Mouse (Mus musculus): ENCODE data around the gene Dnaaf5. TPM values are rescaled to one million over a fixed set of nuclear protein-coding genes. Genes with fewer than 3 reads are reported as not detected.

Gene Dnaaf5
- 21.5 and 23.3 TPM in 2 replicates for total RNA-seq (2014; fragmentation: Nextera tagmentation)
- total RNA-seq (2017): 8.3 and 9.5 TPM in 2 replicates

DNA sequence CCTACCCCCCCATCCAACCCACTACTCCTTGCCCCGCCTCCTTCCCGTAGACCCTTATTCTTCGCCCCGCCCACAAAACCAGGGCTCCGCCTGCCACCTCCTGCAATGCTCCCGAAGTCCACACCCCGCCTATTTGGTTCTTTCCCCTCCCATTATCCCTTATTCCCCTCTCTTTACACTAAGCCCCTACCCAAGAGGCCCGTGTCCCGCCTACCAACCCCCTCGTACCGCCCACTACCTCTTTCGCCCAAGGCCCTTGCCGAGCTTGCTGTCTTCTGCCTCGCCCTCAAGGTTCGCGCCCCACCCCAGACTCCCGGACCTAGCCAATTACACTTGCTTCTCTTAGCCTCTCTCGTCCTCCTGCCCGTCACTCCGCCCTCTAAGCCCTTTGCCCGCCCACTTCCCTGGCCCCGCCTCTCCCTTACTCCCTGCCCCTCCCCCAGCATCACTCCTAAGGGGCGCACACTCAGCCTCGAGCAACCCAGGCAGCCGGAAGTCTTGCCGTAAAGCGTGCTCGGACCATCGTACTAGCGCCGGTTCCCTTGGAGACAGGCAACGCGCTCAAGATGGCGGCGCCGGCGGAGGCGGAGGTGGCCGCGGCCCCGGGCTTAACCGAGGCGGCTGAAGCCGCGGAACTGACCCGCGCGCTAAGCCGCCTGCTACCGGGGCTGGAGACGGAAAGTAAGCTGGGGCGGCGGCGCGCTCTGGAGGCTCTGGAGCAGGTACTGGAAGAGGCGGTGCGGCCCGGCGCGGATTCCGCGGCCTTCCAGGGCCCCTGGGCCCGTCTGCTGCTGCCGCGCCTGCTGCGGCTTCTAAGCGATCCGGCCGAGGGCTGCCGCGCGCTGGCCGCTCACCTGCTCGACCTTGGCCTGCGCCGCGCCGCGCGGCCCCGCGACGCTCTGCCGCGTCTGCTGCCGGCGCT is at the start of gene Dnaaf5, which contains the start of gene Prkar1b:
TSS of gene Dnaaf5 (plus strand) at position 543 of the 922 bp plus-strand sequence.
TSS of gene Prkar1b (minus strand) at position 321 of the 922 bp plus-strand sequence.
- ATAC-seq (replicated peaks; ENCODE audit: low FRiP score, low TSS enrichment, poor library complexity, severe bottlenecking): peak; percentile 94

DNA sequence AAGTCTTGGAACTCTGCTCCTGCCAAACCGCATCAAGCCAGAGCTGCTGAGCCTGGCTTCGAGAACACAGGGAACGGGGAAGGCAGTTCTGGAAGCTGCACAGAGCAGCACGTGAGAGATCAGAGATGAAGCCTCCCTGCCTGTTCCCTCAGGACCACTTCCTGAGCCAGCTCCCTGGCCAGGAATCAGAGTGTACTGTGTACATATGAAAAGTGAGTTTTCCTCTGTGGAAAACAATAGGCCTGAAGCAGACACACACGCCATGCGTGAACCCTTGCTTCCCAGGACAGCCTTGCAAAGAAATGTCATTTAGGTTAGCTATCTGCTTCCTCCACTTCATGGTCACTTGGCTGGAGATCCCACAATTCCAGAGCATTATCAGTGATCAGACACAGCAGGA is 48.2 kb upstream of the Dnaaf5 start:
- no peak for ATAC-seq (replicated peaks; ENCODE audit: low FRiP score, low TSS enrichment, poor library complexity, severe bottlenecking)

DNA sequence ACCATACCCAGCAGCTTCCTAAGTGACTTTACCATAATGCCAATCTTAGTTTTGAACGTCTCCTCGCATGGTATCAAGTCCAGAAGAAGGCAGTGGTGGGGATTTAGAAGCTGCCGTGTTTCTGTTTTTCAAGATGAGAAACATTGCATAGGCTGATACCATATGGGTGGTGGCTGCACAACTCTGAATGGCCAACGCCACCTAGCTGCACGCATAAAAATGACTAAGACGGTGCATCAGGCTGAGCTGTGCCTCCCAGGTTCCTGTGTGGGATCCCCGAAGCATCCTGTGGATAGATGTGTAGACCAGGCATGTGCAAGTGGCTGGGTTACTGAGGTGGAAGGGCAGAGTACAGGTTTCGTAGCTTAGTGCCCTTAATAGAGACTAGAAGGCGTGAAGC is 42.2 kb upstream of the Dnaaf5 start:
- ATAC-seq (replicated peaks; ENCODE audit: low FRiP score, low TSS enrichment, poor library complexity, severe bottlenecking): peak; percentile 83

DNA sequence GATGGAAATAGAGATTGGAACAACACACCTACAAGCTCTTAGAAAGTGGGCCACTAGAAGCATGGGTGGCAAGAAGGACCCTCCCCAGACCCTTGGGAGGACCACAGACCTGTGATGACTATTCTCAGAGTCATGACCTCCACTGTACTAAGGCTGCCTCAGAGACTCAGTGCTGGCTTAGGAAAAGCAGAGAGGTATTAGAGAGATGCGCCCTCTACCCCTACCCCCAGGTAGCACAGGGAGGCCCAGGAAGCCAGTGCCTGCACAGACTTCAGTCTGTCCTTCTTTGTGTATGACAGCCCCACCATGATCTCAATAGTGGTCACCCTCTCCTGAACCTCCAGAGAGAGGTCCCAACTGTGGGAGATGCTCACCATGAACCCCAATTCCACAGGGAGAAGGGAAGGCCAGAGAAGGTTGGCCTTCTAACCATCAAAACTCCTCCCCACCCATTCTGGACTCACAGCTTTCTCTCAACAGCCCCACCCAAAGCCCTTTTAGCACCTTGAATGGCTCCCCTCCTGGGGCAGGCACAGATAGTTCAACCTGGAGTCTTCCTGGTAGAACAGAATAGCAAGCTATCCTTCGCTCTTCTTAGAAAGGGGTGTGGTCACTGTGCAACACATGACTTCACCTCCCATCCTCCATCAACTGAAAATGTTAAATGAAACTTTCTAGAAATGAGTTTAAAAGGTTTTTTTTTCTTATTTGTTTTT is 39.7 kb upstream of the Dnaaf5 start:
- no peak for ATAC-seq (replicated peaks; ENCODE audit: low FRiP score, low TSS enrichment, poor library complexity, severe bottlenecking)

DNA sequence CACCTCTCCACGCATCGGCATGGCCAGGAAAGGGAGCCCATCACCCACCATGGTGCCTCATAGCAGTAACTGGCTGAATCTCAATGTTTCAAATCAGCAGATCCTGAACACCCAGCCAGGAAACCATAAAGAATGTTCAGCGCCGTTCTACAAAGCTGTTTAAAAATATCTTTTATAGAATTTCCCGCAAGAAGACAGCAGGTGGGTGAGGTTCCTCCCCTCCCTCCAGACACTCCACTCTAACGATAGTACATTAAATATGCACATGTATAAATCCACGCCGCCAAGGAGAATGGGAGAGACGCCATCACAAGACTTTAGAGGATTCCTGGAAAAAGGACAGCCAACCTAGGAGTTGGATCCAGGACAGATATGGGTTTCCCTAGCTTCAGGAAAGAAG is 38.0 kb upstream of the Dnaaf5 start:
- no peak for ATAC-seq (replicated peaks; ENCODE audit: low FRiP score, low TSS enrichment, poor library complexity, severe bottlenecking)

DNA sequence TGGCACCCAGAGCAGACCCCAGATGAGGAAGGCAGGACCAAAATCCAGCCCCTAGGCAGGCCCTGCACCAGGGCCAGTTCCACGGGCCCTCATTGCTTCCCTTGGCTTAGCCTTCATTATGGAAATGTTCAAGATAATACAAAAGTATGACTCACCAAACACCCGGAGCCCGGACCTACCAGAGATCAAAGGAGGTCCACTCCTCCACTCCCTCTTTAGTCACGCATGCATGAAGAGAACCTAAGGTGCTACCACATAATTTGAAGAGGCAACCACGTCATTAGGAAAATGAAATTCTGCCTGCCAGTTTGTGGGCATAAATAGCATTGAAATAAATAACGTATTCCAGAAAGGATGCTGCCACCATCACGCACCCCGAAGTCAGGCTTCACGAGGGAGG is 37.6 kb upstream of the Dnaaf5 start:
- no peak for ATAC-seq (replicated peaks; ENCODE audit: low FRiP score, low TSS enrichment, poor library complexity, severe bottlenecking)

DNA sequence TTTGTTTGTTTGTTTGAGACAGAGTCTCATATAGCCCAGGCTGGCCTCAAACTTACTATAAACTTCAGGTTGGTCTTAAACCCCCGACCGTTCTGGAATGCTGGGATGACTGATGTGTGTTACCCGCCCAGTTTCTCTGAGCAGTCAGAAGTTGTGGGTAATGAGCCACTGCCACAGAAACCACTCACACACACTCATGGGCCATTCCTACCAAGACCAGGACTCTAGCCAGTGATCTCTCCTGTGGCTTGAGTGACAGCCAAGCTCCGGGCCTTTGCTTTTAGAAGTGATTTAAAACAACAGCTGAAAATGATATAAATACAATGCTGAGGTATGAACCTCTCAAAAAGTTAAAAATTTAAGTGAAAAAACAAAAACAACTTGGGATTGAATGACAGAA is 35.1 kb upstream of the Dnaaf5 start:
- ATAC-seq (replicated peaks; ENCODE audit: low FRiP score, low TSS enrichment, poor library complexity, severe bottlenecking): no peak

DNA sequence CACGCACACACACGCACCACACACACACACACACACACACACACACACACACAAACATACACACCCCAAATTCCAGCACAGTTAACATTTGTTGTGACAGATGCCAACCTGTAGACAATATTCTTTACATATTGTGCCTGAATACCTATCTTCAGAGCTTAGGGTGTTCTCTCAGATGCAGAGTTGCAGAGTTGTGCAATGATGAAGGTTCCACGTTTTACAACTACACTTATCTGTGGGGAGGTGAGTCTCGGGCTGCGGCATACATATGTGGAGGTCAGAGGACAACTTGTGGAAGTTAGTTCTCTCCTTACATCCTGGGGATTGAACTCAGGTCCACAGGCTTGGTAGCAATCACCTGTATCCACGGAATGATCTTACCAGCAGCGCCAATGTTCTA is 34.5 kb upstream of the Dnaaf5 start:
- ATAC-seq (replicated peaks; ENCODE audit: low FRiP score, low TSS enrichment, poor library complexity, severe bottlenecking): no peak

DNA sequence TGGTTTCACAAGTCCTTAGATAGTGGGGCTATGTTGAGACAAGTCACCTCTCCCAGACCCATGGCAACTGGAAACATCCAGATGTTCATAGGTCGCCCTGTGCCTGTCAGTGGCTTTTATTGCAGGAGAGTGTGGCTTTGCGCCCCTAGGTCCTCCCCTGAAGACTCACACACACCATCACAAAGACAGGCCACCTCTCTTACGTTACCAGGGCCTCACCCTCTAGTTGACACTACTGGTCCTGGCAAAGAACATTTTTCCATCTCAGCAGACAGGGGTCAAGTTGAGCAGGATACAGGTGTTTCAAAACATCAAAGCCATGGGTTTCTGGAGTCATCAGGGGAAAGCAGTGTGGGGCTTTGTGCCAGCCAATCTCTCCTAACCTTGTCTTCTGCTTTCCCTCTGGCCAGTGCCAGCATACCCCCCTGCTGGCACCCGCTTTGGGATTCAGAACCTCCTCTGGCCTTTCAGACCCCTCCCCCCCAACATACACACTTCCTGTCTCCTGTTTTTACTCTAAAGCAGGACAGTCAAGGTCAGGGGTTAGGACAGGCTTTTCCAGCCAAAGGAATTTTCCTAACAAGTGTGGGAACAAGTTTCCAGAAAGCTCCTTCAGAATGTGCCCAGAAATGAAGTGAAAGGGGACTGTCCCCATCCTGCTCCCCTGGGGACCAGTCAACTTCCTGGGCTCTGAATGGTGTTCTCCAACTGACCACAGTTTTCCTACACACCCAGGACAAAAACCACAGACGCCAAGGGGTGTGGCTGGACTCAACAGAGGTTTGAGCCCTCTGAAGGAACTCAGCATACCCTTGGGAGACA is 31.7 kb upstream of the Dnaaf5 start:
- no peak for ATAC-seq (replicated peaks; ENCODE audit: low FRiP score, low TSS enrichment, poor library complexity, severe bottlenecking)

DNA sequence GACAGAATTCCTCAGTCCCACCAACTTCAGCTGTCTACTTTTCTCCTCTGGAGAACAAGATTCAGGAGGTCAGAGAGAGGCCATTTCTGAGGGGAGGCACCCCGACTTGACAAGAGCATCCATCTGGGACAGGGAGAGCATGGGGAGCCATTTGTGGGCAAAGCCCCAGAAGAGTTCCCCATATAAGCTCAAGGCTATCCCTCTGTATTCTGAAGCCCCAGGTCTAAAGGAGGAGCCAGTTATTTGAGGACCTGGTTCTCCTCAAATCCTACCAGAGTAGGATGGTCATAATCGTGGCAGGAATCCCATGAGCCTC is 31.1 kb upstream of the Dnaaf5 start:
- ATAC-seq (replicated peaks; ENCODE audit: low FRiP score, low TSS enrichment, poor library complexity, severe bottlenecking): no peak

DNA sequence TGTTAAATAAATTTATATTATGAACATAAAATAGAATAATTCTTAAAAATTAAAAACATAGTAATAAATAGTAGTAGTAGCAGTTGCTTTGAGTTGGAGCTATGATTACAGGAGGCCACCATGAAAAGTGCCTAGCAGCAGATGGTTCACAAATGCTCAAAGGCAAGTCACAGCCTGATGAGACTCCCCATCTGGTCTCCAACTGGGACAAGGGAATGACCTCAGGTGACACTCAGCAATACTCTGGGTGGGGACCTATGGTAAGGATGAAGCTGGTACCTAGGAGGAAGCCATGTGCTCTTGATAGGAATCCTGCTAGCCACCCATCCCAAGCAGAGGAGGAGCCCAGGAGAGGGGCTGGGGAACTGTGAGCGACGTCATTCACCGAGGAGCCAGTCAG is 24.3 kb upstream of the Dnaaf5 start:
- no peak for ATAC-seq (replicated peaks; ENCODE audit: low FRiP score, low TSS enrichment, poor library complexity, severe bottlenecking)

DNA sequence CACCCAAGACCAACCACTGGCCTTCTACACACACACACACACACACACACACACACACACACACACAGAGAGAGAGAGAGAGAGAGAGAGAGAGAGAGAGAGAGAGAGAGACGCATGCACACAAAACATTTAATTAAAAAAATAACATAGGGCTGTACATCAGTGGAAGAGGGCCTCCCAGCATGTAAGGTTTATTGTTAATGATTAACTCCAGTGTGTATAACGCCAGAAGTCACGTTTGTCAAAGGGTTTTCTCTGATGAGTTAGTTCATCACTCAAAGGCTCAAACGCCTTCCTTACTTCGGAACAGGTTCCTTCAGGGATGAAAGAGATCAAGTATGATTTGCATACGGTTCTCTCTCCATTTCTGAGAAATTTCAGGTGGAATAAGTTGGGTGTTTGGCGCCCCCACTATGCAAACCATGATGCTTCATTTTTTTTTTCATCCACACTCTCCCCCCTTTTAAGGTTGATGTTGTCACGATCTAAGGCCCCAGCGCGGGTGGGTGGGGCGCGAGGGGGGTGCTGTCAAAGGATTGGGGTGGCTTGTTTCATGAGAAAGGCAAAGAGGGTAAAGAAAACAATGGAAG is 21.5 kb upstream of the Dnaaf5 start:
- no peak for ATAC-seq (replicated peaks; ENCODE audit: low FRiP score, low TSS enrichment, poor library complexity, severe bottlenecking)

DNA sequence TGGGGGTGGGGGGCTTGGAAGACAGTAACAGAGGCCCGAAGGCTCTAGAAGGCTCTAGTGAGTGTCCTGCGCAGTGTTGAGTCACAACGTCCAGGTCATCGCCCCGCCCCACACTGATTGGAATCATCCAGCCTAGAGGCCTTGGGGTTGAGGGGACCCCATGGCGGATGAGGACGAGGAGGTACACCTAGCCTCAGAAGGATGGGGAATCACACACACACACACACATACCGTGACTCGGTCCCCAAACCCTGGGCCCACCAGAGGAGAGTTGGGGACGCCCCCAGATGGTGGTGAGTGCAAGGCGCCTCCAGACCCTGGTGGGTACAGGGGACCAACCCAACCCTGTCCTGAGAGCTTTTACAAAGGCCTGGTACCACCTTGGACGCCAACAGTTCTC is 20.9 kb upstream of the Dnaaf5 start:
- no peak for ATAC-seq (replicated peaks; ENCODE audit: low FRiP score, low TSS enrichment, poor library complexity, severe bottlenecking)

DNA sequence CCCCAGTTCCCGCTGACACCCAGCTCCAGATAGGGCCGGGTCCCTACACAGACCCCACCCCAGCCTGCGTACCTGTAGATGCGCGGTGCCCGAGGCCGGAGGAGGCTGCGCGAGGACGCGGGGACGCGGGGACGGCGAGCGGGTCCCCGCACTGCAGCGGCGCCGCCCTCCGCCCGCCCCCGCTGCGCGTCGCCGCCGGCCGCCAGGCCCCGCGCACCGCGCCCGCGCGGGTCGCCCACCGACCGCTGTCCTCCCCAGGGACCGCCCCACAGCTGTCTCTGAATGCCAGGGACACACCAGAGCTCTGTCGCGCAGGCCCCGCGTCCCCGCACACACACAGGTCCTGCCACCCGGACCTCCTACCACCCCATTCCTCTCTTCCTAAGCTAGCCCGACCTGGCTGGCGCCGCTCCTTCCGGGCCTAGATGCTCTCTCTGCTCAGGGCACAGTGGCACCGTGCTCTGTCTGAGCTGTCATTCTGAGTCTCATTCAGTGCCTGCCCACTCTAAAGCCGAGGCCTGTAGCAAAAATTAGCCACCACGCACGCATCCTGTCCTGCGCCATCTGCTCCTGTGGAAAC is 20.4 kb upstream of the Dnaaf5 start:
- no peak; the same call in 1 of the 2 replicates for ATAC-seq (replicated peaks; ENCODE audit: low FRiP score, low TSS enrichment, poor library complexity, severe bottlenecking)

DNA sequence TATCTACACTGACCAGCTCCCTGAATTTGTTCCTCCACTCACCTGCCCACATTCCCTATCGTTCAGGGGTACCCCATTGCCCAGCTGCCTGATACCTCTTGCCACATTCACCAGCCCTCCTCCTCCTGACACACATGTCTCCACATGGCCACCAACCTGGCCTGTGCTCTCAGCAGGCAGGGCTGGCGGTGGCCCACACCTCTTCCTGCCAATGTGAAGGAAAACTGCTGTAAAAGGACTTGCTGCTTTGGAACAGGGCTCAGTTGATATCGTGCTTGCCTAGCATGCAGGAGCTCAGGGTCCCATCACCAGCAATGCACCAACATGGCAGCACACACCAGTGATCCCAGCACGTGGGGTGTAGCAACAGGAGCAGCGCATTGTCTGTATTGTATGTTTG is 19.7 kb upstream of the Dnaaf5 start:
- no peak for ATAC-seq (replicated peaks; ENCODE audit: low FRiP score, low TSS enrichment, poor library complexity, severe bottlenecking)

DNA sequence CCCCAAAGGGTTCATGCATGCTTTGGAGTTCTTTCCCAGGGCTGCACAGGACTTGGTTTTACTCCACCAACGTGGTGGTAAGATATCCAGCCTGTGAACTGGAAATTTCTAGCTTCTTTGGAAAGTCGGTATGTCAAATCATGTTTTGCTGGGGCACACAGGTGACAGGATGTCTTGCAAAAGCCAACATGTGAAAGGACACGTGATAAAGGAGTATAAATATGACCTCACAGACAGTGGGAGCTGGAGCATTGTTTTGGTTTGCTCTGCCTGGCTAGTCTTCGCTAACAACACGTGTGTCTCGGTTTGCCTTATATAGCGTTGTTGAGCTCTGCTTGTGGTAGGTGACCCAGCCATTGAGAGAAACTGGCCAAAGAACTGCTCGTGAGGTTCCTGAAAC is 15.5 kb upstream of the Dnaaf5 start:
- no peak for ATAC-seq (replicated peaks; ENCODE audit: low FRiP score, low TSS enrichment, poor library complexity, severe bottlenecking)

DNA sequence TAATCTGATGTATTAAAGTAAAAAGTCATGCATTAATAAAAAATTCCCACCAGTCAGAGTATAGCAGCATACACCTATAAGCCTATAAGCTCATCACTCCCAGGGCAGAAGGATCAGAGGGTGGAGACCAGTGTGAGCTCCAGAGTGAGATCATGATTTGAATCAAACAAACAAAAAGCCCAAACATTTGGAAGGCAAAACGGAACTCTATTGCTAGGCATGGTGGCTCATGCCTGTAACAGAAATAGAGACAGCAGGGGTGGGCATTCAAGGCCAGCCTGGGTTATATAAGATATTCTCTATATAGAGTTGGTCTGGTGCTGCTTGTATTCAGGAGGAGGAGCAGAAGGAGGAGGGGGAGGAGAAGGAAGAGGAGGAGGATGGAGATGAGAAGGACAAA is 13.7 kb upstream of the Dnaaf5 start:
- ATAC-seq (replicated peaks; ENCODE audit: low FRiP score, low TSS enrichment, poor library complexity, severe bottlenecking): no peak

DNA sequence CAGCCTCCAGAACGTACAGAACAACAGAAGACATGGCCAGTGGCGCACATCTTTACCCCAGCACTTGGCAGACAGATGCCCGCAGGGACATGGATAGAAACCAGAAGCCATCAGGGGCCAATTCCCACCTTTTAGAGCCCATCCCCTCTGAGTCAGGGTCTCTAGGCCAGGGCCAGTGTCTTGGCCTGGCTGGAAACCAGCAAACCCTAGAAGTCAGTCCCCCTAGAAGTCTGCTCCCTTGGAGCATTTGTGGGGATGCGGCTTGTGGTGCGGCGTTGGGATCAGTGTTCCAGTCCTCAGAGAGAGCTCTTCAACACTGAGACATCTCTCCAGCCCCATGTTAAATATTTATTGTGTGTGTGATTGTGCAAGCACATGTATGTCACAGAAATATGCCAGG is 12.8 kb upstream of the Dnaaf5 start:
- ATAC-seq (replicated peaks; ENCODE audit: low FRiP score, low TSS enrichment, poor library complexity, severe bottlenecking): no peak

DNA sequence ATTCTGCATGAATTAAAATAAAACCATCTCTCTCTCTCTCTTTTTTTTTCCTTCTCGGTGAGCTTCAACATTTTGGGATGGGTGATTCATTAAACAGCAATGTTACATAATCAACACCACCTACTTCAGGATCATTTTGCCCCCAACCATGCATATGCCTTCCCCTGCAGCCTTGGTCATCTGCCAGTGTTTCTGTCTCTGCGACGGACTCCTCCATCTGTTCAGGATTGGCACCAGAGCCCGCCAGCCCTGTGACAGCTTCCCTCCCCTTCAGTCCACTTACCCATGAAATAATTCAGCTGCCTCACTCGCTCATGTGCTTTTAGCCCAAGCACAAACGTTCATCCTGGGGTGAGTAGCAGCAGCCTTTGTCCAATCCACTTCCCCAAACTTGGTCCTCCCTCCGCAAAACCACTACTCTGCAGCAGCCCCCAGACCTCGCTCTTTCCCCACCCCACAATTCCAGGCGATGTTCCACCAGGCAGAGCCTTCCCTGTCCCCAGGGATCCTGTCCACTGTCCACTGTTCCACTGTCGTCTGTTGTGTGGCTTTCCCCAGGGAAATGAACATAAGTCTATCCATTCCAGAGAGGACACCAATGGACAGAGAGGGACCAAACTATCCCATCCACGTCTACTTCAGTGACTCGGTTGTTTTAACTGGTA is 11.6 kb upstream of the Dnaaf5 start:
- no peak for ATAC-seq (replicated peaks; ENCODE audit: low FRiP score, low TSS enrichment, poor library complexity, severe bottlenecking)

All from megakaryocyte-erythroid progenitor cell, adult 5-6 weeks (primary cell).